Mouse (Mus musculus) hindlimb bud, embryonic 11.5 days (tissue): ENCODE data around the gene Ctsll3.
A peak's percentile ranks its signal among the peaks of the same experiment; 100 is the strongest.

Experiments used
- DNase-seq: peaks from one replicate; pipeline ENCODE4 v3.0.0-alpha.2; 2012; ENCODE audit warnings: low read depth, low spot score; ENCODE audit errors: extremely low spot score

The Ctsll3 gene

GRCm38 (mm10) chr13:60802749-60803148 is at the start of gene Ctsll3:
Gene Ctsll3, minus strand, starts transcription at chr13:60802849.
- DNase-seq, result no peak

DNA sequence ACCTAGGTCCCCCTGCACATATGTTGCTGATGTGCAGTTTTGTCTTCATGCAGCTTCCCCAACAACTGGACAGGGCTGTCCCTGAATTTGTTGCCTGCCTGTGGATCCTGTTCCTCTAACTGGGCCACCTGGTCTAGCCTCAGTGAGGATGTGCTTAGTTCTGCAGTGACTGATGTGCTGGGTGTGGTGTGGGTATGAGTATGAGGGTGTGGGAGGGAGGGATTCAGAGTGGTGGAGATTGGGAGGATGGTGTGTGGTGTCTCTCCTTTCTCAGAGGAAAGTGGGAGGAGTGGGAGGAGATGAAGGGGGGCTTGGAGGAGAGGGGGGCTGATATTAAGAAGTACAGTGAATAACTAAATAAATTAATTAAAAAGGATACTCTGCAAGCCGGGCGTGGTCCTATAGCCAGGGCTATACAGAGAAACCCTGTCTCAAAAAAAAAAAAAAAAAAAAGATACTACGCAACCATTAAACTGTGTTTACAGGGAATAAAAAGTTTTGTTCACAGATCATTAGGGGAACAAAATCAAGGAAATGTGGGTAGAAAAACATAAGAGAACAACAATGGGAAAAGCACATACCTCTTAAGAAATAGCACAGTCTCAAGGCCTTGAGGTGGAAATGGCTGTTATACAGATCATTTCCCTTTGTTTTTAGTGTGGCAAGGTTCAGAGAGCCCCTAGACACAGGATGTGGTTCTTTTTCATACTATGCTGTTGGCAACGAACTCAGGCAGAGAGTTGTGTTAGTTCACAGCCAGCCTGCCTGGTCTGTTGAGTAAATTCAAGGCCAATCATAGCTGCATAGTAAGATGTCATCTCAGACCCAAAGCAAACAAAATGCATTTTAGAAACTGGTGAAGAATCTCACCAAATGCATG is 45.8 kb upstream of the Ctsll3 start:
- no peak for DNase-seq

- no peak for DNase-seq
Measured at GRCm38 (mm10) chr13:60843153-60843552, 40.5 kb upstream of the Ctsll3 start.

- DNase-seq, result no peak
Measured at GRCm38 (mm10) chr13:60842703-60843102, 40.1 kb upstream of the Ctsll3 start.

DNA sequence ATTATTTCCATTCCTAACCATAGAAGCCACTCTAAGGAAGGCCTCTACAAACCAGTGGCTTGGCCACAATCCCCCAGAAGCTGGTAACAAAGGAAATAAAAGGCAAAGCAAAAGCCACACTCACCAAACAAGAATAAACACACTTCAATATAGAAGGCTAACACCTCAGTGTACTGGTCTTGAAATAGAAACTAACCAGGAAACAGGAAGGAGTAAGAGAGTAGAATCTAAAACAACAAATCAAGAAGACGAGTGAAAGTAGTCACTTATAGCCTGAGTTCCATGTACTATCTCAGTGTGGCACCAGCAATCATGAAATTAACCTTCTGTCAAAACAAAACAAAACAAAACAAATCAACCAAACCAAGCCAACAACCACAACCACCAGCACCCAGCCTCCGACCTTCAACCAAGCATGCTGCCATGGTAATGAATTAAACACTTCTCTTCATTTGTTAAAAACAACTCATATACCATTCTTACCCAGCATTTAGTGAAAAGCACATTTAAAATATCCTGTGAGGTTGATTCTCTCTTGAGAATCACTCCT is 36.8 kb upstream of the Ctsll3 start:
- DNase-seq, result no peak

- no peak for DNase-seq
Measured at GRCm38 (mm10) chr13:60826052-60826451, 23.4 kb upstream of the Ctsll3 start.

DNA sequence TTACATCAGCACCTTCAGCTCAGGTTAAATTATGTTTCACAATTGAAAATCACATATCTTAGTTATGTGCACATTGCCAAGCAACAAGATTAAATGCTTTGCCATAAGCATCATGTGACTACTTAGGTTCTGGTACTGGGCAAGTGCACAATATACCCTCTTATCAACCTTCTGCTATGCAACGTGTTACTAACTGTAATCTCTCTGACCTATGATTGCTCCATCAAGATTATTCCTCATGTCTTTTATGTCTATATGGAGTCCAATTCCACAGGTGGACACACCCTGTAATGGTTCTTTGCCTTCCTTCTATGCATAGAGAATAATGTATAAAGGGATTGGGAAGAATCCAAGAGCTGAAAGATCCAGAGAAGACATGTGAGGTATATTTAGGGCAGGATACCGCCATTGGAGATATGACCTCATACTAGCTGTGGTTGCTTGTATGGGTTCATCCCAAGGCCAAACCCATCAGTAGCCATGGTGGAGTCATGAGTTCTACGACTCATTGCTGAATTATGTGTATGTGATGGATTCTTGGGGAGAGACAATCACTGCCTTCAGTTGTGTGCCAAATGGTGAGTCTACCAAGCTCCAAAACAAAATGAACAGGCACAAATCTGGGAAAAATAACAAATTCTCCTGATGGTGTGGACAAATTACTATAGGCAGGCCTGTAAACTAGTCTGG is 18.0 kb upstream of the Ctsll3 start:
- DNase-seq, result no peak

GRCm38 (mm10) chr13:60819469-60819868 is 16.8 kb upstream of the Ctsll3 start:
- peak; percentile 12 for DNase-seq

- no peak for DNase-seq
Measured at GRCm38 (mm10) chr13:60813722-60814121, 11.1 kb upstream of the Ctsll3 start.

DNA sequence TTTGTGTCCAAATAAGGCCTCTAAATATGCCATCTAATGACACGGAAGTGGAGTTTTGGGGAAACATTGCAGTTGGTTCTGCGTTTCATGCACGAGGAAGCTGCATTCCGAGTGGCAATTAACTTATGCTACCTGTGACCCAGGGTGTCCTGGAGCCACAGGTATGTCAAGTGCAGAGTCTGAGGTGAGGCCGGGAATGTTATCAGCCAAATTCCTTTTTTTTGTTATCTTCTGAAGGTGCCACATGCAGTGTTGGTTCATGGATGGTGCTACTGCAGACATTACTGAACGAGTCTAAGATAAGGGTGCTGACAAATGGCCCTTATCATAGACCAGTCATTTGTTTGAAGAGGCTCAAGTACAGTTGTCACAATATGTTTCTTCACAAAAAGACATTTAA is 10.1 kb upstream of the Ctsll3 start:
- DNase-seq, result no peak

DNA sequence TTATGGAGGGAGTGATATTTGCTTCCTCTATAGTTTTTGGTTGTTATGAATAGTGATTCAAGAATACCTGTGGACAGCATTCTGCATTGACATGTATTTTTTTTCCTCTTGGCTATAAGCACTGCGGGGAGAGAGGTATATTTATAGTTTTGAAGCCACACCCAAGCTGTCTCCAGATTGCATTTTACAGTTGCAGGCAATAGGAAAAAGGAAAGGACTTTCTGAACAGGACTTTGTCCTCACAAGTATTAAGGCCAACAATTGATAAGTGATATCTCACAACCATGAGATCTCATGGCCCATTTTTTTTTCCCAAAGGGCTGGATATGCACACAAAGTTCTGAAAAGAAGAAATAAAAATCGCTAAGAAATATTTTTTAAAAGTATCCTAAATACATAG is 7.0 kb upstream of the Ctsll3 start:
- no peak for DNase-seq

DNA sequence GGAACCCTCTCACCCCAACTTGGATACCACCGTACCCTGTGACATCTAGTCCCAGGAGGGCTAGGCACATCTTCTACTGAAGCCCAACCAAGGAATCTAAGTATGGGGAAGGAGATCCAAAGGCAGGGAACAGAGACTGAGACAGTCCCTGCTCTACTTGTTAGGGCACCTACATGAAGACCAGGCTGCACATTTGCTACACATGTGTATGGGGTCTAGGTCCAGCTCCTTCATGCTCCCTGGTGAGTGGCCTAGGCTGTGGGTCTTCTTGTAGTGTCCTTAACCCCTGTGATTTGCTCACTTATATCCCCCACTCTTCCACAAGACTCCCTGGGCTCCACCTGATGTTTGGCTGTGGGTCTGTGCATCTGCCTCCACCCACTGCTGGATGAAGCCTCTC is 13.2 kb downstream of the Ctsll3 start:
- DNase-seq, result no peak

DNA sequence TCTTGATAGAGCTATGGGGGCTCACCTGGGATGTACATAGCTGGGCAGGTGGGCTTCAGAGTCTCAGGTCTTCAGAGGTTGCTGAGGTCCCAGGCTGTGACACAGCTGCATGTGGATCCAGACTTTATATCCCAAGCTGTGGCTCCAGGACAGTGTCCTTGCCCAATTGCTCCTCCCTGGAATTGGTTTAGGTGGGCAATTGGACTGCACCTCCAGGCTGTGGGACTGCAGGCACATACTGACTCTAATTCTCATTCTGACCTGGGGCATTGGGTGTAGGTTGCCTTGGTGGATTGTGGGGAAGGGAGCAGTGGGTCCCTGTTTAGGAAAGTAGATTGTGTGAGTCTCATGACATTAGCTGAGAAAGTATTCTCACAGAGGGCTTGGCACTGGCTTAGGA is 16.4 kb downstream of the Ctsll3 start, which contains the start of gene BC051665:
Gene BC051665 (minus strand): TSS at position 101 of the 400 bp plus-strand sequence.
- DNase-seq, result no peak

DNA sequence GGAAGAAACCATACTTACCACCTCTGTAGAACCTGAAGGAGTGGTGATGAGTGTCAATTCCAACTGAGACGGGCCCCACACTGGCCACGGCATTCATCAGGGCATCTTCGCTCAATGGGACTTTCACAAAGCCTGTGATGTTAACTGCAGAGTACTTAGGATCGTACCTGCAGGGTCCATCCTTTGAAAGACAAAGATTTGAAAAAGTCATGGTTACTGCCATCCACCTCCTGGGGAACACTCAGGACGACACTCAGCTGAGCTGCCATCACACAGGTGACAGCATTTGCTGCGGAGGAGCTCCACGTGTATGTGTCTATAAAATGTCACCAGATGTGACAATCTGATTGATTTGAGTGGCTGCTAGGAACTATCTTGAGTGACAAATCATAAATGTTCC is 19.3 kb downstream of the Ctsll3 start:
- DNase-seq, result no peak

DNA sequence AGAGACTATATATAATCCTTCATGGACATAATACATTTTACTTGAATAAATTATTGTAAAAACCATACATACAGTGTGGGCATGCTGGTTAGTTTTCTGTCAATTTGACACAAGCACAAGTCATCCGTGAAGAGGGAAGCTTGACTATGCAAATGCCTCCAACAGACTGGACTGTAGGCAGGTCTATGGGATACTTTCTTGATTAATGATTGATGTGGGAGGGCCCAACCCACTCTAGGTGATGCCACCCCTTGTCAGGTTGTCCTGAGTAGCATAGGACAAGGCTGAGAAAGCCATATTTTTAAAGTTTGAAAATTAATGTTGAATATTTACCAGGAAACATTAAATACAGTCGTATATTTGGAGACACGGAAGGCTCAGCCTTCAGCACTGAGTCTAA is 22.1 kb downstream of the Ctsll3 start:
- no peak for DNase-seq

- no peak for DNase-seq
Measured at GRCm38 (mm10) chr13:60761161-60761560, 41.5 kb downstream of the Ctsll3 start.

GRCm38 (mm10) chr13:60760392-60760791 is 42.3 kb downstream of the Ctsll3 start:
- no peak for DNase-seq

GRCm38 (mm10) chr13:60759136-60759535 is 43.5 kb downstream of the Ctsll3 start:
- DNase-seq, result no peak

DNA sequence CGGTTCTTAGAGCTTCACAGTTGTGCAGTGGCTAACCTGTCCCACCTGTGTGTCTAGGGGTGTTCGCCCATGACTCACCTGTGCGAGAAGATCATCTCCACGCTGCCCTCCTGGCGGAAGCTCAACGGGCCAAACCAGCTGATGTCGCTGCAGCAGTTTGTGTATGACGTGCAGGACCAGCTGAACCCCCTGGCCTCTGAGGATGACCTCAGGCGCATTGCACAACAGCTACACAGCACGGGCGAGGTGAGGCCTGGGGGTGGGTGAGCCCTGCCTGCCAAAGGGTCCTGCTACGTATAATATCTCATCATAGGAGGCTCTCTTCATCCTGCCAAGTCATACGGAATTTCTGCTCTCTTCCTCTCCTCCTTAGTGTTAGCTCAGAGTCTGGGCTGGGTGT is 45.4 kb downstream of the Ctsll3 start:
- DNase-seq, result no peak

DNA sequence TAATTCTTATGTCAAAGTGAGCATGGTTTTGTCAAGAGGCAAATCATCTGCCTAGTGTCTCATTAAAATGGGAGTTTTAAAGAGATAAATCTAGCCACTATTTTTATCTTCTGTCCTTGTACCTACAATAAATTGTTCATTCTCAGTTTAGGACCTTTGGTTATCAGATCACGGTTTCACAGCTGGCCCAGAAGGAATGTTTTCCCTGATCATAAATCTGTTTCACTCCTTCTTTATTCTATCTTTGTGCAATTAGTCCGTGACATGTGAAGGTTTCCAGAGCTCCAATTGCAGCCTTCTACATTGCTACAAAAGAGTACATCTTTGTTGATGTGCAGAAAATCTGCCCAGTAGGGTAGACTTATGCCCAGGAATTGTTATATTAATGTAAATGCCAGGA is 47.4 kb downstream of the Ctsll3 start:
- no peak for DNase-seq

DNA sequence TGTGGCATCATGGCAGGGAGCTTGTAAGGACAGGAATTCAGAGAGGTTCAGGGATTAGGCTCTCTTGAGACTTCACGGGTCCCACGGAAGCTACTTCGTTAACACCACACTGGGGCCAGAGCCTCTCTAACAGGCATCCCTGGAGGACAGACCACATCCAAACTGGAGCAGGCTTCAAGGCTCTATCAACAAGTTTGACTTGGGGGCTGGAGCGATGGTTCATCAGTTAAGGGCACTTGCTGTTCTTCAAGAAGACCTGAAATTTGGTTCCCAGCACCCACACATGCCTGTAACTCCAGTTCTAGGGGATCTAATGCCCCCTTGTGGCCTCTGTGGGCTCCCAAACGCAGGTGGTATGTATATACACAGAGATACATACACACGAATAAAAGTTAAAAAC is 49.4 kb downstream of the Ctsll3 start:
- no peak for DNase-seq

DNA sequence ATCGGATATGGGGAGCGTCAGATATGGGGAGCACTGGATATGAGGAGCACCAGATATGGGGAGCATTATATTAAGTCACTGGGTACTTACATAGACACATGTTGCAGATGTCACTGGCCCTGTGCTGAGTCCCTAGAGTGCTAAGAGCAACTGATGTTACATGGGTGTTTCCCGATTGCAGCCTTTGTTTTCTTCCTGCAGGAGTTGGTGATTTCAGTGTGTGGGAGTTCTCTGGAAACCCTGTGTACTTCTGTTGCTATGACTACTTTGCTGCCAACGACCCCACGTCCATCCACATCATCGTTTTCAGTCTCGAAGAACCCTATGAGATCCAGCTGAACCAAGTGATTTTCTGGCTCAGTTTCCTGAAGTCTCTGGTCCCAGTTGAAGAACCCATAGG is 51.7 kb downstream of the Ctsll3 start:
- no peak for DNase-seq
